Mouse (Mus musculus) ES-Bruce4 (cell line): ENCODE data around the gene Btbd10.

ENCODE experiments used
- CTCF ChIP-seq: IDR thresholded peaks from one replicate; pipeline ENCODE4 v1.8.1; 2011; ENCODE audit warnings: low read depth, low read length
- EP300 ChIP-seq: IDR thresholded peaks from 2 replicates; pipeline ENCODE4 v1.6.1; 2011; ENCODE audit warnings: low read depth, low read length; ENCODE audit not compliant: insufficient read depth

GRCm38 (mm10) chr7:113269921-113270320 is 99.3 kb downstream of the Btbd10 start:
- no peak for TF ChIP-seq CTCF
- TF ChIP-seq EP300: no peak
